8 mouse cellular contexts compared by ENCODE assay signal in genomic region chr4:155345608-155345953, GRCm38 (mm10). TPM values are rescaled to one million over a fixed set of nuclear protein-coding genes. Genes with fewer than 3 reads are reported as not detected.
DNase-seq lines count a peak whose midpoint lies in the region; ATAC-seq lines count a peak whose summit lies in the region.

No protein-coding gene starts in this region.

- H3K4me1 ChIP-seq in forebrain, embryonic 10.5 days, result peaks cover 22% of the 10 kb centered on the region
- H3K4me1 ChIP-seq in heart, embryonic 13.5 days, result peaks cover 20% of the 10 kb centered on the region
- H3K4me1 ChIP-seq in liver, embryonic 12.5 days, result peaks cover 9% of the 10 kb centered on the region; the same call in 1 of the 2 replicates

- H3K4me3 ChIP-seq in forebrain, embryonic 10.5 days, result peak overlapping the region; percentile 64
- peak overlapping the region; percentile 59 for H3K4me3 ChIP-seq in heart, embryonic 13.5 days
- H3K4me3 ChIP-seq in liver, embryonic 12.5 days, result peak overlapping the region; percentile 36

- WGBS in forebrain, embryonic 10.5 days, result 3% methylated on average over 16 of the region's 16 CpGs
- 2% methylated on average over 16 of the region's 16 CpGs for WGBS in heart, embryonic 13.5 days
- 5% methylated on average over 16 of the region's 16 CpGs for WGBS in liver, embryonic 12.5 days (ENCODE audit: insufficient replicate concordance)

- H3K9me3 ChIP-seq in forebrain, embryonic 10.5 days, result no peaks in the 10 kb centered on the region
- no peaks in the 10 kb centered on the region for H3K9me3 ChIP-seq in heart, embryonic 13.5 days
- H3K9me3 ChIP-seq in liver, embryonic 12.5 days (replicated peaks), result no peaks in the 10 kb centered on the region

- DNase-seq in adrenal gland, postnatal 25 days, result peak; percentile 45
- DNase-seq in forebrain, embryonic 10.5 days (ENCODE audit: extremely low spot score, low spot score), result peak; percentile 60
- DNase-seq in kidney, postnatal 25 days, result peak; percentile 47 to 67
- peak; percentile 41 to 51 for DNase-seq in natural killer cell, adult 2 months (ENCODE audit: low spot score in 2 of 2)
- no peak for DNase-seq in spleen, postnatal 10 days (ENCODE audit: low spot score in 2 of 2)

- H3K4me2 ChIP-seq in heart, embryonic 13.5 days, result peak overlapping the region; percentile 93
- H3K4me2 ChIP-seq in liver, embryonic 12.5 days, result peak overlapping the region; percentile 47

- H3K27ac ChIP-seq in forebrain, embryonic 10.5 days, result peak overlapping the region; percentile 78
- no peak overlapping the region for H3K27ac ChIP-seq in heart, embryonic 13.5 days (replicated peaks)
- no peak overlapping the region for H3K27ac ChIP-seq in liver, embryonic 12.5 days

- peak overlapping the region; percentile 73 for H3K9ac ChIP-seq in heart, embryonic 13.5 days
- H3K9ac ChIP-seq in liver, embryonic 12.5 days, result no peak overlapping the region

- peaks cover 43% of the 10 kb centered on the region for H3K27me3 ChIP-seq in forebrain, embryonic 10.5 days (ENCODE audit: poor library complexity, severe bottlenecking)
- H3K27me3 ChIP-seq in heart, embryonic 13.5 days (replicated peaks), result peaks cover 45% of the 10 kb centered on the region
- H3K27me3 ChIP-seq in liver, embryonic 12.5 days (replicated peaks), result peaks cover 64% of the 10 kb centered on the region

- H3K36me3 ChIP-seq in forebrain, embryonic 10.5 days (replicated peaks), result no peaks in the 10 kb centered on the region
- no peaks in the 10 kb centered on the region for H3K36me3 ChIP-seq in heart, embryonic 13.5 days
- H3K36me3 ChIP-seq in liver, embryonic 12.5 days, result no peaks in the 10 kb centered on the region

- peak; percentile 58 for ATAC-seq in CD4-positive, CD25-positive, alpha-beta regulatory T cell, adult 4 months
- ATAC-seq in heart, embryonic 13.5 days (ENCODE audit: extremely low read depth, insufficient number of reproducible peaks, low FRiP score, low TSS enrichment), result no peak; the same call in 1 of the 2 replicates
- 0 out of 2 replicates have a peak, but pooled peaks have one; percentile 27 for ATAC-seq in liver, embryonic 12.5 days

RNA-seq across cellular contexts. Expression of gene Prkcz, which starts 15.6 kb away (rescaled TPM):
- polyA plus RNA-seq in CD4-positive, CD25-positive, alpha-beta regulatory T cell, adult 4 months (2017; shearing (Covaris generic)), result 10 to 100 TPM in 1 of 2 experiments, 1 to 10 TPM in 1; 9.0 to 12.2 TPM
- 2.5 and 6.3 TPM in 2 replicates for total RNA-seq in adrenal gland, postnatal 25 days (2021)
- polyA plus RNA-seq in forebrain, embryonic 10.5 days (2016; fragmentation: Nextera tagmentation; extraction: Ambion mirVana), result 15.5 and 16.8 TPM in 2 replicates
- polyA plus RNA-seq in heart, embryonic 13.5 days (2015; fragmentation: Nextera tagmentation; extraction: Ambion mirVana), result 7.2 TPM in 2 replicates
- polyA plus RNA-seq in liver, embryonic 12.5 days (2016; fragmentation: Nextera tagmentation; extraction: Ambion mirVana), result 3.7 and 4.2 TPM in 2 replicates

RNA-seq across cellular contexts. Expression of gene Gabrd, which starts 52.3 kb away (rescaled TPM):
- 1 to 10 TPM; 1.6 to 2.4 TPM for polyA plus RNA-seq in CD4-positive, CD25-positive, alpha-beta regulatory T cell, adult 4 months (2017; shearing (Covaris generic))
- not detected in 2 replicates for total RNA-seq in adrenal gland, postnatal 25 days (2021)
- polyA plus RNA-seq in forebrain, embryonic 10.5 days (2016; fragmentation: Nextera tagmentation; extraction: Ambion mirVana), result not detected in 2 replicates
- polyA plus RNA-seq in heart, embryonic 13.5 days (2015; fragmentation: Nextera tagmentation; extraction: Ambion mirVana), result 0.17 TPM in 1 of 2 replicates, not detected in the other
- polyA plus RNA-seq in liver, embryonic 12.5 days (2016; fragmentation: Nextera tagmentation; extraction: Ambion mirVana), result not detected in 2 replicates

Comparison
In these comparisons a context has a peak if more than half of its experiments do, and no peak if none do; other contexts are left out.
1. DNase-seq: peak in adrenal gland, postnatal 25 days (single experiment), forebrain, embryonic 10.5 days (single experiment), kidney, postnatal 25 days (2 of 2) and natural killer cell, adult 2 months (2 of 2); none in spleen, postnatal 10 days (0 of 2).
2. Peak in every context shown above with its lines, with median percentiles within 50 percentile points of each other: H3K4me3 ChIP-seq.